In the genomic region with DNA sequence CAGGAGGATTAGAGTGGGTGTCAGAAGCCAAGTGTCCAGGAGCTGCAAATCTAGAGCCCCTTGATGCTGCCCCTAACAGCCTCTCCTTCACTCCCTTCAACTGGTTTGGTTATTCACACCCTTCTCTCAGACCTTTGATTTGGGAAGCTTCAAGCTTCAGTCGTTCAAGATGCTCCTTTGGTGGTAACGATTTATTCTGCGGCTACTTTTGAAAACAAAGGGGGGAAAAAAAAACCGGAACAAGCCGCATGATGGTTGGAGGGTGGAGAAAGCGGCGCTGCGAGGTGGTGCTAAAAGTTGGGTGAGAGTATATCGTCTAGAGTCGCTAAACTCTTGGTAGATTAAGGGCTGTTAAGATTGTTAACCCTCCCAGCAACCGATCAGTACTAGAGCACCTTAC, we compare ENCODE assay signal across 8 mouse cellular contexts. TPM values are rescaled to one million over a fixed set of nuclear protein-coding genes. Genes with fewer than 3 reads are reported as not detected.
DNase-seq lines count a peak whose midpoint lies in the region; ATAC-seq and TF ChIP-seq lines count a peak whose summit lies in the region.

No protein-coding gene starts in this region.

- H3K36me3 ChIP-seq in lung, embryonic 15.5 days: no peaks in the 10 kb centered on the region
- H3K36me3 ChIP-seq in embryonic facial prominence, embryonic 11.5 days (replicated peaks; ENCODE audit: control insufficient read depth, insufficient read depth, low read depth, low read length): no peaks in the 10 kb centered on the region
- no peaks in the 10 kb centered on the region for H3K36me3 ChIP-seq in intestine, postnatal 0 days (ENCODE audit: control insufficient read depth, insufficient read depth)
- H3K36me3 ChIP-seq in neural tube, embryonic 13.5 days: no peaks in the 10 kb centered on the region

- no peak for ATAC-seq in lung, embryonic 15.5 days (ENCODE audit: borderline replicate concordance, extremely low read depth, low FRiP score, low TSS enrichment)
- ATAC-seq in embryonic facial prominence, embryonic 11.5 days (replicated peaks; ENCODE audit: insufficient number of reproducible peaks, low FRiP score, low TSS enrichment, low read depth): no peak
- ATAC-seq in intestine, postnatal 0 days: no peak
- ATAC-seq in neural tube, embryonic 13.5 days (ENCODE audit: low read depth): no peak; the same call in 1 of the 2 replicates

- peak overlapping the region; percentile 79 for H3K9ac ChIP-seq in lung, embryonic 15.5 days
- H3K9ac ChIP-seq in embryonic facial prominence, embryonic 11.5 days (replicated peaks; ENCODE audit: low read length): peak overlapping the region; percentile 53
- H3K9ac ChIP-seq in intestine, postnatal 0 days (ENCODE audit: low read depth, low read length): peak overlapping the region; percentile 59
- peak overlapping the region; percentile 70 for H3K9ac ChIP-seq in neural tube, embryonic 13.5 days

- H3K4me1 ChIP-seq in lung, embryonic 15.5 days: peaks cover 32% of the 10 kb centered on the region
- H3K4me1 ChIP-seq in embryonic facial prominence, embryonic 11.5 days (ENCODE audit: control insufficient read depth, insufficient read depth, low read length): no peaks in the 10 kb centered on the region
- peaks cover 8% of the 10 kb centered on the region for H3K4me1 ChIP-seq in intestine, postnatal 0 days (replicated peaks; ENCODE audit: control insufficient read depth, insufficient read depth, low read length)
- peaks cover 29% of the 10 kb centered on the region for H3K4me1 ChIP-seq in neural tube, embryonic 13.5 days (replicated peaks)

- WGBS in lung, embryonic 15.5 days: 2% methylated on average over 11 of the region's 11 CpGs
- 2% methylated on average over 11 of the region's 11 CpGs for WGBS in embryonic facial prominence, embryonic 11.5 days
- 2% methylated on average over 11 of the region's 11 CpGs for WGBS in intestine, postnatal 0 days
- 2% methylated on average over 11 of the region's 11 CpGs for WGBS in neural tube, embryonic 13.5 days

- no peak for TF ChIP-seq CTCF in intestine, postnatal 0 days (IDR thresholded peaks at IDR 0.05; ENCODE audit: low read depth)

- H3K9me3 ChIP-seq in lung, embryonic 15.5 days: no peaks in the 10 kb centered on the region
- no peaks in the 10 kb centered on the region for H3K9me3 ChIP-seq in embryonic facial prominence, embryonic 11.5 days (replicated peaks; ENCODE audit: control insufficient read depth, low read length)
- no peaks in the 10 kb centered on the region for H3K9me3 ChIP-seq in intestine, postnatal 0 days (ENCODE audit: control insufficient read depth)
- H3K9me3 ChIP-seq in neural tube, embryonic 13.5 days: no peaks in the 10 kb centered on the region

- H3K27ac ChIP-seq in lung, embryonic 15.5 days: peak overlapping the region; percentile 86
- no peak overlapping the region for H3K27ac ChIP-seq in embryonic facial prominence, embryonic 11.5 days (replicated peaks; ENCODE audit: low read depth, low read length)
- peak overlapping the region; percentile 95 for H3K27ac ChIP-seq in intestine, postnatal 0 days (ENCODE audit: low read depth, low read length)
- H3K27ac ChIP-seq in neural tube, embryonic 13.5 days (replicated peaks): no peak overlapping the region

- DNase-seq in lung, postnatal 4 days: no peak
- DNase-seq in embryonic facial prominence, embryonic 11.5 days (ENCODE audit: low spot score): peak; percentile 18
- DNase-seq in adrenal gland, postnatal 25 days: no peak
- DNase-seq in cerebellum, postnatal 25 days: no peak
- DNase-seq in ovary, postnatal 36 days (ENCODE audit: low spot score): no peak

- H3K4me3 ChIP-seq in lung, embryonic 15.5 days: peak overlapping the region; percentile 75
- H3K4me3 ChIP-seq in embryonic facial prominence, embryonic 11.5 days (ENCODE audit: low read depth, low read length): peak overlapping the region; percentile 48
- peak overlapping the region; percentile 52 for H3K4me3 ChIP-seq in intestine, postnatal 0 days (ENCODE audit: low read depth, low read length)
- H3K4me3 ChIP-seq in neural tube, embryonic 13.5 days: peak overlapping the region; percentile 57

- peaks cover 38% of the 10 kb centered on the region for H3K27me3 ChIP-seq in lung, embryonic 15.5 days
- H3K27me3 ChIP-seq in embryonic facial prominence, embryonic 11.5 days (ENCODE audit: control insufficient read depth, insufficient read depth, low read length): peaks cover 21% of the 10 kb centered on the region
- no peaks in the 10 kb centered on the region for H3K27me3 ChIP-seq in intestine, postnatal 0 days (replicated peaks; ENCODE audit: control insufficient read depth, insufficient read depth, low read length)
- peaks cover 78% of the 10 kb centered on the region for H3K27me3 ChIP-seq in neural tube, embryonic 13.5 days

- H3K4me2 ChIP-seq in lung, embryonic 15.5 days: peak overlapping the region; percentile 98
- H3K4me2 ChIP-seq in embryonic facial prominence, embryonic 11.5 days (ENCODE audit: low read depth, low read length): peak overlapping the region; percentile 69
- H3K4me2 ChIP-seq in intestine, postnatal 0 days (replicated peaks; ENCODE audit: low read depth): peak overlapping the region; percentile 80
- H3K4me2 ChIP-seq in neural tube, embryonic 13.5 days: peak overlapping the region; percentile 97

RNA-seq across cellular contexts. Expression of a gene that starts 3.5 kb away (rescaled TPM):
- 6.9 and 7.2 TPM in 2 replicates for polyA plus RNA-seq in lung, embryonic 15.5 days (2015; fragmentation: Nextera tagmentation; extraction: Ambion mirVana)
- polyA plus RNA-seq in embryonic facial prominence, embryonic 11.5 days (2014; fragmentation: Nextera tagmentation; extraction: Ambion mirVana): 2.0 and 2.1 TPM in 2 replicates
- 5.7 and 7.5 TPM in 2 replicates for polyA plus RNA-seq in intestine, postnatal 0 days (2015; fragmentation: Nextera tagmentation; extraction: Ambion mirVana)
- 1.7 and 2.8 TPM in 2 replicates for polyA plus RNA-seq in neural tube, embryonic 13.5 days (2015; fragmentation: Nextera tagmentation; extraction: Ambion mirVana)
- 12.2 and 14.7 TPM in 2 replicates for total RNA-seq in adrenal gland, postnatal 25 days (2021)

Comparison
In these comparisons a context has a peak if more than half of its experiments do, and no peak if none do; other contexts are left out.
1. H3K27ac ChIP-seq: peak in lung, embryonic 15.5 days (single experiment) and intestine, postnatal 0 days (single experiment); none in embryonic facial prominence, embryonic 11.5 days (single experiment) and neural tube, embryonic 13.5 days (single experiment).
2. Peak in every context shown above with its lines, with median percentiles within 50 percentile points of each other: H3K4me2 ChIP-seq, H3K4me3 ChIP-seq and H3K9ac ChIP-seq.